Mouse (Mus musculus): ENCODE results near the gene Gm8660. TPM values are rescaled to one million over a fixed set of nuclear protein-coding genes. Genes with fewer than 3 reads are reported as not detected.
"Not testable (repeated sequence)": the region's sequence is repeated elsewhere in the genome, so short reads cannot be mapped to it uniquely, and the experiment has no call there.

Gm8660 gene
- polyA plus RNA-seq (2015; fragmentation: Nextera tagmentation; extraction: Ambion mirVana), result not detected in 2 replicates

DNA sequence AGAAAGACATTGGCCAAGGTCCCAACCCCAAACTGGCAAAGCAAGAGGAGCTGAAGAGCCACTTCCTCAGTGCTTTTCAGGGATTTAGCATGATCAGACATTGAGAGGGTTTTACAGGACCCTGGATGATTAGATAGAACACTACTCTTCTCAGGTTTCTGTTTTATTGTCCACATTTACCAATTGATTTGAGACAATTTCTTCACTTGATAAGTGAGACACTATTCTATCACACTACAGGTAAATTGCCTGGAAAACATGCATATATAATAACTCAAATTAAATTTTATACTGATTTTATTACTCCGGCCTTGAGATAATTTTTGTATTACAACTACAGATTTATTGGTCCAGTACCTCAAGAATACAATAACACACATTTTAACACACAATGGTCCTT, at the start of gene Gm8660:
Gene Gm8660, minus strand, starts transcription at position 101 of the 400 bp plus-strand sequence.
- not testable (repeated sequence) for H3K27ac ChIP-seq; ATAC-seq (ENCODE audit: insufficient number of reproducible peaks, low FRiP score, low TSS enrichment, low read depth); H3K4me1 ChIP-seq; H3K4me2 ChIP-seq; H3K27me3 ChIP-seq; H3K36me3 ChIP-seq; H3K9me3 ChIP-seq; H3K4me3 ChIP-seq; H3K9ac ChIP-seq
- no CpG with 5 or more reads among the region's 1 CpGs for WGBS

DNA sequence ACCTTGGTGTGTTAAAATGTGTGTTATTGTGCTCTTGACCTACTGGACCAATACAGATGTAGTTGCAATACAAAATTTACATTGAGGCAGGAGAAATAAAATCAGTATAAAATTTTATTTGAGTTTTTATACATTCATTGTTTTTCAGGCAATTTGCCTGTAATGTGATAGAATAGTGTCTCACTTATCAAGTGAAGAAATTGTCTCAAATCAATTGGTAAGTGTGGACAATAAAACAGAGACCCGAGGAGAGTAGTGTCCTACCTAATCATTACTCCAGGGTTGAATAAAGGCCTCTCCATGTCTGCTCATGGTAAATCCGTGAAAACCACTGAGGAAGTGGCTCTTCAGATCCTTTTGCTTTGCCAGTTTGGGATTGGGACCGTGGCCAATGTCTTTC, 42.4 kb upstream of the Gm8660 start, which contains the start of gene Vmn1r148:
Gene Vmn1r148, plus strand, starts transcription at position 301 of the 400 bp plus-strand sequence.
- not testable (repeated sequence) for H3K9ac ChIP-seq; H3K36me3 ChIP-seq; H3K4me2 ChIP-seq; H3K4me3 ChIP-seq; H3K4me1 ChIP-seq; ATAC-seq (ENCODE audit: insufficient number of reproducible peaks, low FRiP score, low TSS enrichment, low read depth); H3K27ac ChIP-seq; H3K9me3 ChIP-seq; H3K27me3 ChIP-seq
- no CpG with 5 or more reads among the region's 3 CpGs for WGBS

DNA sequence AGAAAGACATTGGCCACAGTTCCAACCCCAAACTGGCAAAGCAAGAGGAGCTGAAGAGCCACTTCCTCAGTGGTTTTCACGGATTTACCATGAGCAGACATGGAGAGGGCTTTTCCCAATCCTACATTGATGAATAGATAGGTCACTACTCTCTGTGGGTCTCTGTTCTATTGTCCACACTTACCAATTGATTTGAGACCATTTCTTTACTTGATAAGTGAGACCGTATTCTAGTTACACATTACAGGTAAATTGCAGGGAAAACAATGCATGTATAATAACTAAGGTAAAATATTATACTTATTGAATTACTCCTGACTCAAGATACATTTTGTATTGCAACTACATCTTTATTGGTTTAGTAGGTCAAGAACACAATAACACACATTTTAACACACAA, 41.2 kb downstream of the Gm8660 start, which contains the start of gene Gm4187:
Gene Gm4187, minus strand, starts transcription at position 101 of the 400 bp plus-strand sequence.
- ATAC-seq (ENCODE audit: insufficient number of reproducible peaks, low FRiP score, low TSS enrichment, low read depth); H3K4me3 ChIP-seq; H3K4me1 ChIP-seq; H3K4me2 ChIP-seq; H3K27me3 ChIP-seq; H3K9me3 ChIP-seq; H3K27ac ChIP-seq; H3K9ac ChIP-seq; H3K36me3 ChIP-seq: not testable (repeated sequence)
- WGBS, result no CpG with 5 or more reads among the region's 2 CpGs

Other genes with a start within 250 kb of the Gm8660 start
- gene Gm10666, start 236.3 kb downstream of the Gm8660 start, polyA plus RNA-seq (2015; fragmentation: Nextera tagmentation; extraction: Ambion mirVana), result not detected in 2 replicates
- gene Vmn1r142, start 207.0 kb downstream of the Gm8660 start, polyA plus RNA-seq (2015; fragmentation: Nextera tagmentation; extraction: Ambion mirVana), result not detected in 2 replicates
- gene Vmn1r143, start 181.7 kb downstream of the Gm8660 start, polyA plus RNA-seq (2015; fragmentation: Nextera tagmentation; extraction: Ambion mirVana), result not detected in 2 replicates
- gene Gm8653, start 169.8 kb downstream of the Gm8660 start, polyA plus RNA-seq (2015; fragmentation: Nextera tagmentation; extraction: Ambion mirVana), result not detected in 2 replicates
- not detected in 2 replicates for gene Gm8453, start 141.6 kb downstream of the Gm8660 start, polyA plus RNA-seq (2015; fragmentation: Nextera tagmentation; extraction: Ambion mirVana)
- not detected in 2 replicates for gene Gm4187, start 41.3 kb downstream of the Gm8660 start, polyA plus RNA-seq (2015; fragmentation: Nextera tagmentation; extraction: Ambion mirVana)
- gene Vmn1r148, start 42.5 kb upstream of the Gm8660 start, polyA plus RNA-seq (2015; fragmentation: Nextera tagmentation; extraction: Ambion mirVana), result not detected in 2 replicates
- not detected in 2 replicates for gene Vmn1r149, start 67.2 kb upstream of the Gm8660 start, polyA plus RNA-seq (2015; fragmentation: Nextera tagmentation; extraction: Ambion mirVana)
- not detected in 2 replicates for gene Gm10665, start 93.0 kb upstream of the Gm8660 start, polyA plus RNA-seq (2015; fragmentation: Nextera tagmentation; extraction: Ambion mirVana)
- not detected in 2 replicates for gene Vmn1r151, start 128.6 kb upstream of the Gm8660 start, polyA plus RNA-seq (2015; fragmentation: Nextera tagmentation; extraction: Ambion mirVana)
- not detected in 2 replicates for gene Vmn1r152, start 151.9 kb upstream of the Gm8660 start, polyA plus RNA-seq (2015; fragmentation: Nextera tagmentation; extraction: Ambion mirVana)
- gene Gm8677, start 163.8 kb upstream of the Gm8660 start, polyA plus RNA-seq (2015; fragmentation: Nextera tagmentation; extraction: Ambion mirVana), result not detected in 2 replicates
- not detected in 2 replicates for gene Gm4201, start 194.3 kb upstream of the Gm8660 start, polyA plus RNA-seq (2015; fragmentation: Nextera tagmentation; extraction: Ambion mirVana)
- not detected in 2 replicates for gene Gm4565, start 217.1 kb upstream of the Gm8660 start, polyA plus RNA-seq (2015; fragmentation: Nextera tagmentation; extraction: Ambion mirVana)